Mouse (Mus musculus) left cerebral cortex, adult 8-10 months (tissue): Measurements from ENCODE around the gene Syt13. TPM values are rescaled to one million over a fixed set of nuclear protein-coding genes. Genes with fewer than 3 reads are reported as not detected.

ENCODE experiments used
- DNase-seq, 2 experiments: peaks; one replicate each; pipeline ENCODE4 v3.0.0; 2022; ENCODE audit warnings: low spot score in 2 of 2
- total RNA-seq, 4 experiments: library from RNA; stranded (reverse); gene quantifications; 2 replicates each; pipeline ENCODE4 v1.2.4; 2022

Gene Syt13
- total RNA-seq: 100 to 1,000 TPM; 150 to 160 (median 156) TPM

DNA sequence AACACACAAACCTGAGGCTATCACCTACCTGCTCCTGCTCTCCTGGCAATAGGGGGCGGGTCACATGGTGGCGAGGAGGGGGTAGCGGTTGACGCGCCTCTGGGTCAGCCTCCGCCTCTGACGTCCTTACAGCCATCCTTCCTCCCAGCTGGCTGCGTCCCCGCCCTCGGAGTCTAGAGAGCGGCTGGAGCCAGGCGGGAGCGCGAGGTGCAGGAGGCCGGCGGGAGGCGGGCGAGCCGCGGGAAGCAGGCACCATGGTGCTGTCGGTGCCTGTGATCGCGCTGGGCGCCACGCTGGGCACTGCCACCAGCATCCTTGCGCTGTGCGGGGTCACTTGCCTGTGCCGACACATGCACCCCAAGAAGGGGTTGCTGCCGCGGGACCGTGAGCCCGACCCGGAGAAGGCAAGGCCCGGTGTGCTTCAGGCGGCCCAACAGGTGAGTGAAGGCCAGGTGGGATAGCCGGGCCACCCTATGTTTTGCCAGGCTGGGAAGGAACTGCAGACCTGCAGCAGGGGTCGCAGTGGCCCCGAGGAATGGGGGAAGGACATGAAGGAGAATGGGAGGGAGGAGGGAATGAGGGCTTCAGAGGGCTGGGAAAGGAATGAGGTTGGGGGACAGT lies at the start of gene Syt13:
TSS of gene Syt13 (plus strand) at position 166 of the 621 bp plus-strand sequence.
- DNase-seq: peak; percentile 57 to 78

DNA sequence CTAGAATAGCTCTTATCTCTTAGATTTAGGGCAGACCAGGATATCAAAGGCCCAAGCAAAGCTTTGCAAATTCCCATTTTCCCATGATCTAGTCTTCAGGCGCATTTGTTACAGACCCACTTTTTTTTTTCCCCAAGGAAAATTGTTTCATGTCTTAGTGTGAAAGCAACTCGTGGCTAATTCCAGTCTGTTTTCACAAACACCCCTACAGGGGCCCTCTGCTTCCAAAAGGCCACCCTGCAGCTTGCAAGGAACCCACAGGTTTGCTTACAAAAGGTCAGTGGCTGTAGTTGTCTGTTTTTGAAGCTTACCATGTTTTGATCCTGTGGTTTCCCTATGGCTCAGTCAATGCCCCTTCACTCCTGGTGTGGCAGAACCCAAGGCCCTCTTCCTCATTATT lies 48.3 kb upstream of the Syt13 start:
- no peak for DNase-seq

DNA sequence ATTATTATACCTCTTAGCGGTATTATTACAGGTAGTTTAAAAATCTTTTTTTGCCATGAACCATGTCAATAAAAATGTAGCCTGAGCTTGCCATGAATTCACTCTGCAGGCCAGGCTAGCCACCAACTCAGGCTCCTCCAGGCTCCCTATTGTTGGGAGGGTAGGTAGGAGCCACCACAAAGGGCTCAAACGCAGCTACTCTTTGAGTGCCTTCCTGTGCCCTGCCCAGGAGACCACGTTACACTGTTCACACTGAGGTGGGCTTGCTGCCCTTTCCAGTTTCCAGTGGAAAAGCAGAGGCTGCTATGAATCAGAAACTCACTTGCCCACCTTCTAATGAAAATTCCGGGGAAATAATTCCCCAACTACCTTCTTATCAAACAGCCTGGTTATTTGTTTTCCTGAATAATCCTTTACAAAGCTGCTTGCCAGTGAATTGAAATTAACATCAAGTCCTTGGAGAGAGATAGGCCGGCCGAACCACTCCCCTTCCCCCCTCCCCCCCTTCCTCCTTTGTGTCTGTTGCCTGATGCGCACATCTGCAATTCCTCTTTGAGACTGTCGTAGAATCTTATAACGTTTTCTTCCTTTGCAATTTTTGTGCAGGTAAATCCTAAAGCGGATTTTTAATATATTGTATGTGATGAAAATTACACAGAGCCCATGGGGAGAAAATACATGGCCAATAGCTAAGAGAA lies 44.6 kb upstream of the Syt13 start:
- DNase-seq: no peak

DNA sequence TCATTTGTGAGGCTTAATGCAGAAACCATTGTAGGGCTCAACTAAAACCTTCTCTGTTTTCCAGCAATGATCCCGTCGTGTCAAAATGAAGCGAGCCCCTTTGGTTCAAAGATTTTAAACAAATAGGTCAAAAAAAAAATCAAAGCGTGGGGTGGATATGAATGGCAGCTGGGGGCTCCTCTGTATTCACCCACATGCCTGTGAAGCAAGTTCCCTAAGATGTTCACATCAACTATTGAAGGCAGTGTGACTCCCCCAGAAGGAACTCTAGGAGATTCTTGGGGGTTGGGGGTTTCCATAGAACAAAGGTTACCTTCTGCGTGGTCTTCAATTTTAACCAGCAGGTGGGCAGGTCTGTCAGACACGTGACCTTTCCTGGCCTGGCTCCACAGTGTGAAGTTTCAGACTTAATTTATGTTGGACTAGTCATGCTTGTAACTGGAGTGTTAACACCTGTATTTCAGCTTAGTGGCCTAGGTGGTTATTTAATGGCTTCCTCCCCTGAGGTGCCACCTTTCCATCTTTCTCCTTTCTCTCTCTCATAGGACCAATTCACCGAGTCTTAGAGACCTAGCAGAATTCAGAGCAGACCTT lies 43.7 kb upstream of the Syt13 start:
- DNase-seq: no peak

DNA sequence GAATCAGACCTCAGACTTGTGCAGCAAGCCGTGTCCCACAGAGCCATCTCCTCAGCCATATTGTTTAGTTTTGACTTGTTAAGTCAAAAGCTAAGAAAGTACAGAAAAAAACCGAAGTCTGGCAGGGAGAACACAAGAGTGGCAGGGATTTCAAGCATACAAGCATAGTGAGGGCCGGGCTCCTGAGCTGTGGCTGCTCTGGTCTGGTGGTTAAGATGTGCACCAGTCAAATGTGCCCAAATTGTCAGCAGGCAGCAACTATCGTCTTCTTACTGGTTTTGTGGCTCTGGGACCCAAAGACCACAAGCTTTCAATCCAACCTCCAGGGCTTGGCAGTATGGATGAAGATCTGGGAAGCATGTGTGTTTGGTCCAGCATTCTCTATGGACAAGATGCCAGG lies 42.2 kb upstream of the Syt13 start:
- DNase-seq: no peak

DNA sequence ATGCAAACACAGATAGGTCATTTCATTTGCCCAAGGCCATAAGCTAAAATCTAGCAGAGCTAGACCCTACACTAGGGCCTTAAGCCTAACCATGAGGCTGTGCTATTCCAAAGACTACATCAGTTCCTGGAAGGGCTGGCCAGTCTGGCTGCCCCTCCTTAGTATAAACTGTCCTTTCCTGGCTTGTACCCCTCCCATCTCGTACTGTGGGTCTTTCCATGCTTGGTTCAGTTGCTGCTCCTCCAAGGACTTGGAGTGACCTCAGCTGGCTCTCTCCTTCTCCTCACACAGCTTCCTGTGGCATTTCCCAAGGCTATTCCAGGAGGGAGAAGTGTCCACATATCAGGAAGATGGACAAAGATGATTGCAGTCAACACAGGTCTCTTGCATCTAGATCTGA lies 40.3 kb upstream of the Syt13 start:
- no peak for DNase-seq

DNA sequence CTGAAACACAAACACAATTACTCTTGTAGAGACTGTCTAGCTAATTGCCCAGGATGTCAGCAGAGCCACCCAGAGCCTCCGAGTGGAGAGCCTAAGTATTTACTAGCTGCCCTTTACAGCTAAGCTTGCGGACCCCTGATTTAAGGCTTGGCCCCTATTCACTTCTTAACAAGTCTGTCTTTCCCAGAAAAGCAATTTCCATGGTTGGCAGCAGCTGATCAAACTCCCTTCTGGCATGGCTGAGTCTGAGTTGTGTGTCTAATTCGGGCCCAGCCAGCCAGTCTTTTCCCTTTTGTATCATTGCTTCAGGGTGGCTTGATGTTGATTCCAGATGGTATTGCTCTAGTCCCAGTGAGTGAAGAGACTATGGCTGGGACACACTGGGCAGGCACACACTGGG lies 37.4 kb upstream of the Syt13 start:
- DNase-seq: no peak

DNA sequence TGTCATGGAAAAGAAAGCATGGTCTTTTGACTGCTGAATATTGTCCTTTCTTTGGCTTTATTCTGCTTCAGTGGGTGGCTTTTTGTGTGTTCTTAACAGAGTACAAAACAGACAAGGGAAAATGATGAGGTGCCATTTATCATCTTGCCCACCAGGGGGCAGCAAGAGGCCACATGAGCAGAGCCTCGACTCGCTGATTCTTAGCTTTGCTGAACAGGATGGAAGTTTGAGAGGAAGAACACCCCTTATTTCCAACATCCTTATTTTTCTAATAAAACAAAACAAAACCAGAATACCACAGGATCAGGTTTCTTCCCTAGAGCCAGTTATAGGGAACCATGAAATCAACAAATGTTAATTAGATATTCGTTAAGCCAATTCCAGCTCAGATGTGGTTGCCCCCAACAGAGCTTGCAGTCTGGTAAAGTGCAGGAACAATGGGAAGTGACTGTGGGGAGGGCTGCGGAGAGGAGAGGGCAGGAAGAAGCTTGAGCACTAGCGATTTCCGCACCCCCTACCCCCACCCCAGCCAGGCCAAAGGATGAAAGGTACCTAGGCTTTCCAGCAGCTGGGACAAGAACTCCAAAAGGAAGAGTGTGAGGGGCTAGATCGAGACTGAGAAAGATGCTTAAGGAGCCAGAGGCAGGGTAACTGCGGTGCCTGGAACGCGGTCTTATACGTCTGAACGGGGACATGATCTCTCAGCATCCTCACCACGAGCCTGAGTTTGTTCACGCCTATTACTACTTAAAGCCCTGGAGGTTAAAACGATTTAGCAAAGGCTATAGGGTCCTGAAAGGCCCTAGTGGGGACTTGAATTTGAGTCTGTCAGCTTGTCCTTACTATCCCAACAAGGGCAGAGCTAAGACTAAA lies 31.6 kb upstream of the Syt13 start:
- peak; percentile 21 to 40 for DNase-seq

DNA sequence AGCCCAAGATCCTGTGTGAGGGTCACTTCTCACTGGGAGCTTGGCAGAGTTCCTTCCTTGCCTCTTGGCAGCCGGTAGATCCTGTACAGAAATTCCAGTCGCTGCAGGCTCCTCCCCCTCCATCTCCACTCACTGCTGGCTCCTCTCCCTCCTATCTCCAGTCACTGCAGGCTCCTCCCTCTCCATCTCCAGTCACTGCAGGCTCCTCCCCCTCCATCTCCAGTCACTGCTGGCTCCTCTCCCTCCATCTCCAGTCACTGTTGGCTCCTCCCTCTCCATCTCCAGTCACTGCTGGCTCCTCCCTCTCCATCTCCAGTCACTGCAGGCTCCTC lies 31.0 kb upstream of the Syt13 start:
- no peak for DNase-seq

DNA sequence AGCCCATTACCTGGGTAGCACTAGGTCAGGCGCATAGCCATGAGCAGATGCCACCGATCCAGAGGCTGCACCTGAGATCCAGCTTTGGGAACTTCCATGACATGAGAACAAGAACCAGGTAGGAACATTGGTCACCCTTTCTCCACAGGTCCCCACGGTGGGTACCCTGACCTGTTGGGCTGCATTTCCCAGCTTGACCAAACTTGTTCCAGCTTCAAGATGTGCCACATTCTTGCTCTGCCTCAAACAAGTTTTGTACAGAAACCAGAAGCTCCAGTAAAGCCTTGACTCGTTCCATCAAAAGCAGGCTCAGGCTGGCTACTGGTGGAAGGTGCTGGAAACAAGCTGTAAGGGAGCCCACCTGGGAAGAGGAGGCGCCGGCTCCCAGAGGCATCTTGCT lies 29.9 kb upstream of the Syt13 start:
- DNase-seq: no peak

DNA sequence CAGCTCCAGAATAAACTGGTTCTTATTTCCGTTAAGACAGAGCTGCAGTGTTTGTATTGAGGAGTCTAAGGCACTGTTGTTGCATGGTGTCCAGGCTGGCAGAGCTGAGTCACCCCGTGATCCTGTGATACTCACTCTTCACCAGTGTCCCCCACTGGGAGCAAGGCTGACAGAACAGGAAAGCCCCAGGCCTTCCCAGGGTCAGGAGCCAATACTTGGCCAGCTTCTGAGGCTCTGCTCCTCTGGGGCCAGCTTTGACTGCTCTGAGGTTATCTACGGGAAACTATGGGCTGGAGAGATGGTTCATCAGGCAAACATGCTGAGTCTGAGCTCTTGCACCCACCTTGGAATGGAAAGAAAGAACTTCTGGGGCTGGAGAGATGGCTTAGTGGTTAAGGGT lies 28.0 kb upstream of the Syt13 start:
- no peak for DNase-seq

DNA sequence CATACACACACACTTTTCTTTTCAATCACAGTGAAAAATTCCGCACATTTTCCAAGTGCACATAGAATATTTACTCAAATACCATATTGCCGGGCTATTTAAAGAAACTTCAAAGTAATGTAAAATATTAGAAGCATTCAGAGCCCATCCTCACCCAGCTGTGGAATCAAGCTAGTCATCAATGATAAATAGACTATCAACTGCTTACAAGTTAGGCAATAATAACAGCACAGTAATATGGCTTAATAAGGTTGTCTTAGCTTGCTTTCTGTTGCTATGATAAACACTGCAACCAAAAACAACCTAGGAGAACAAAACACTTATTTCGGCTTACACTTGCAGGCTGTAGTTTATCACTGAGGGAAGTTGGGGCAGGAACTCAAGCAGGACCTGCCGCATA lies 22.4 kb upstream of the Syt13 start:
- DNase-seq: no peak

DNA sequence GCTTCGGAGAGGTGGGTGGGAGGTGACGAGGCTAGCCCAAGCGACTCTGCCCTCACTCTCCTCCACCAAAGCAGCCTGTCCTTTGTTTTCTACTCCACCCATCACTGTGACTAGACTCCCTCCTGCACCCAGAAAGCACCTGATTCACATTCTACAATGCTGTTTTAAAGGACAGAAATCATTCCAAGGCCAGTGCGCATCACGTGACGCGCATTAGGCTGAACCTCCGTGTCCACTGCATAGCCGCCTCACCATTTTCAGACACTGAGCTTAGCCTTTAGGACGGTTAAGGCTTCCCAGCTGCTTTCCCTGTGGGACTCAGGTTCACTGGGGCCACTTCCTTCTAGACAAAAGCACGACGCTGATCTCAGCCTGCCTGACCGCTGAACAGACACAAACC lies 11.2 kb upstream of the Syt13 start:
- DNase-seq: no peak

DNA sequence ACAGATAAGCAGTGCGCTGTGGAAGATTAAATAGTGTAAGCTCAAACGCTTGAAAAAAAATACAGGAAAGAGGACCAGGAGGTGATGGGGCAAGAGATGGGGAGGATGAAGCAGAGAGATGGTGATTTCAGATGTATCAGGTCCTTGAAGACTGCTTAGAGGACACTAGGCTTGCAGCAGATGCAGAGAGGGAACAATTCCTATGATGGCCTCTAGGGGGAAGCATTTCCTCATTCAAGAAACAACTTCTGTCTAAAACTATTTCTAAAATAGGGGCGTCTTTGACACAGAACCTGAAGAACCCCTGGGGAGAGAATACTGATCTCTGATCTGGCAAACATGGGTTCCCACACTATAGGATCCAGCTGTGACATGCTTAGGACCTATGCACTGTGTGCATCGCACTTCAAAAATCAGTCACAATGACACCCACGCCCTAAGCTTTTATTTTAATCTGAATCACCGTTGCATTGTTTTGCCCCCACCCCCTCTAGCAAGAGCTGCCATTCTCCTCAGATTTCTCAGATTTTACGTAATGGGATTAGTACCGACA lies 10.5 kb upstream of the Syt13 start:
- DNase-seq: no peak

DNA sequence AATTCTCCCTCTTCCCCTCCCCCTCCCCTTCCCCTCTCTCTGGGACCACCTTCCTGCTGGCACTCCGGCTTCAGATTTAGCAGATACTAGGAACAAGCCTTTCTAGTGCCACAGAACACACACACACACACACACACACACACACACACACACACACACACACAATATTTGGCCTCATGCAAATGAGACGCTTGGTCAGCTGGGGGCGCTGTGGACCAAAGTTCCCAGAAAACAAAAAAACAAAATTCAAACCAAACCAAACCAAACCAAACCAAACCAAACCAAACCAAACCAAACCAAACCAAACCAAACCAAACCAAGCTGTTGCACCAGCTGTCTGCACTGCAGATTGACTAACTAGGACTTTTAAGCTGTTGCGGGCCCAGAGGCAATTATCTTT lies 4.5 kb upstream of the Syt13 start:
- no peak for DNase-seq

DNA sequence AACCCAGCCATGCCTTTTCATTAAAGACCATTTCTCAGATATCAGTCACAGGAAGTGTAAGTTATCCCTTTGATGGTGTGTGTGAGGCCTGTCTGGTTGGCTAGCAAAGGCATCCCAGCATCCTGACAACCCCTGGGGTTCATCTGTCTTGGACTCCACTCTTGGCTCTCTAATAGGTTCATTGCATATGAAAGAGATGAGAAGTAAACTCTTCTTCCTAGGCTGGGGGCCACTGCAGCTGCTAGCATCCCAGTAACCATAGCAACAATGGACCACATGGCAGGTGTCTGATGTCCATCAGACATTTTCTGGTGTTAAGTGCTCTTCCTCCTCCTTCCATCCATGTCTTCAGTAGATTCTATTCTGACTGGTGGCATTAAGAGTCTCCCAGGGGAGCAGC lies 2.6 kb upstream of the Syt13 start:
- no peak for DNase-seq

DNA sequence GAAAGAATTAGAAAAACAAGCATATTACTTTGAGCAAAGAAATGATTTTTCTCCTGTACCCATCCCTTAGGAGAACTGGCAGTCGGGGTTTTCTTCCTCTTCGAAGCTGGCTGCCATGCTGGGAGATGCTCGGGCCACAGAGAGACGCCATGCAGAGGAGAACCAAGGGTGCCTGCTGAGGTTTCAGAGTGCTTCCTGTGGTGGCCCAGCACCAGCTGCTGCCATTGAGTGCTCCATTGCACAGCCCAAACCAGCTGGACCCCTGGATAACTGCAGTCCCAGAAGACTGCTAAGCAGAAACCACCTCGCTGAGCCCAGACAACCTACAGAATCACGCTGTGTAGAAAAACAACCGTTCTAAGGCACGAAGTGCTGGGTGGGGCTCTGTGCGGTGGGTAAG lies 1.6 kb upstream of the Syt13 start:
- DNase-seq: no peak

DNA sequence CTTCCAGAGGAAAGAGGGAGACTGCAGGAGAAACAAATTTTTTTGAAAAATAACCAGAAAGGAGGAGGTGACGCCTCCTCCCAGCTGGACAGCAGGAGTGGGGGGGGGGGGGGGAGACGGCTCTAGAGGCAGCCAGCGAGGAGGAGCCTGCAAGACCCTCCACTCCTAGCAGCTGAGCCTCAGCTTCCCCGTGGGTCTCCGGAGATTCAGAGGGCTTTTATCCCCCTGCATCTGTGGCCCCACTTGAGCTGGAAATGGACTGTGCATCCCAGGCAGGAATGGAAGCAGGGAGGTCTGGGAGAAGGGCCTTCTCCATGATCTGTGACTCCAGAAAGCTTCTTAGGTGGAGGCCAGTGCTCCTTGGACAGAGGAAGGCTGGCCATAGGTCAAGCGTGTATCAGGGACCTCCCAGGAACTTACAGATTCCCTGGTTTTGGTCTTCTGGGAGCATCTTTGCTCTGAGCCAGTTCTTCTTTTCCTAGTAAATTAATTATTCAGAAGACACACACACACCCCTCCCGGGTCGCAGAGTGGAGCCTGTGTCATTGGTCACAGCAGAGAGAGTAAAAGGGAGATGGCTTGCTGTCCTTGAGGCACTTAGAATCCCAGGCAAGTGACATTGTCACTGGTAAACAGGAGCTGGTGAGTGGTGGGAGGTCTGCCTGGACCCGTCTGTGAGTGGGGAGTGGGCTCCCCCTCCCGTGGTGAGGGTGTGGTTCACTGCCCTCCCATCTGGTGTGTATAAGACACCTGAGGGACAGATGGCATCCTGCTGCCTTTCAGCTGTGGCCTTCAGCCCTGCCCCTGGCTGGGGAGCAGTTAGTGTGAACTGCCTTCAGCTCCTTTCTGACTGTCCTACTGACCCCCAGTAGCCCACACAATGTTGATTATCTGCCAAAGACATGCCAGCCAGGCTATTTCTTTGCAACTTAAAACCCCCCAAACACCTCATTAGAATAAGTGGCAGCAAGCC lies 1.0 kb downstream of the Syt13 start:
- no peak for DNase-seq

DNA sequence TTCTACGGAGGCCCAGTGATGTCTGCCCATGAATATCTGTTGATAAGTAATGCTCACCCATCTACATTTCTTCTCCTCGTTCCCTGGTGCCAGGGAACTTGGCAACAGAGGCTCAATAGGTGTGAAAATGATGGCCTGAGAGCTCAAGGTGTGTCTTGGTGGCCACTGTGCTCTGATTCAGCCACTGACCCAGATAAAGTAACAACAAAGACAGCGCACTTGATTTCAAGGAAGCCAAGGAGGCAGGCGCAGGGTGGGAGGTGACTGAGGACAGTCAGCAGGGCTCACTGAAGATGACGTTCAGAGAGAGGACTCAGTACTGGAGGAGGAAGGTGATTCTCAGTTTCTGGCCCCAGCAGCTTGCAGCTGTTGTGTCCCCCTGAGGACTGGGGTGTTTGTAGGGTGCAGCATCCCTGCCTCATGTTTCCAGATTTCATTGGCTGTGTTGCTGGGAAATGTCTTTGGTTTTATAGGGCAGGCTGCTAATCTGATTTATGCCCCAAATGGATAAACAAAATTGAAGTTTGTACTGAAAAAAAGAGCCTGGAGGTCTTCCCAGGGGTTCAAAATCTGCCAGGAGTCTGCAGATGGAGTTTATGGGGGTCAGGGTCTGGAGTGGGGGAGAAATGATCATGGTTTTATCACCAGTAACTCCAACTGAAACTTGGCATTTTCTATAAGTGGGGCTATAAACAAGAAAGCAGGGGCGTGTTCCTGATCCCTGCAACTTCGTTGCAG lies 2.7 kb downstream of the Syt13 start:
- DNase-seq: no peak

DNA sequence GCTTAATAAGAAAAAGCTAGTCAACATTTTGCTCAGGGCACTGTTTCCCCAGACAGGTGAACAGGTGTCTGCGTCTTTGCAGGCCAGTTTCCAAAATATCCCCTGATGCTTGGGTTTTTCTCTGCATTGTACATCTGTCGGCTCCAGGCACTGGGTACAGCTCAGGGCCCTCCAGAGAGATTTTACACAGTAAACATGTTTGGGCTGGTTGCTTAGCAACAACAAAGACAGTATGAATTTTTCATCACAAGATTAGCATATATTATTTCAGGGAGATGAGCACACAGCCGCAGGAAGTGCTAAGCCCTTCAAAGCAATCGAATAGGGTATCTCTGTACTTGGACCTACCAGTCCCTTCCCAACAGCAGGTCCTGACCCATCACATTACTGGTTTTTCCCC lies 5.8 kb downstream of the Syt13 start:
- no peak for DNase-seq
